In the genomic region with DNA sequence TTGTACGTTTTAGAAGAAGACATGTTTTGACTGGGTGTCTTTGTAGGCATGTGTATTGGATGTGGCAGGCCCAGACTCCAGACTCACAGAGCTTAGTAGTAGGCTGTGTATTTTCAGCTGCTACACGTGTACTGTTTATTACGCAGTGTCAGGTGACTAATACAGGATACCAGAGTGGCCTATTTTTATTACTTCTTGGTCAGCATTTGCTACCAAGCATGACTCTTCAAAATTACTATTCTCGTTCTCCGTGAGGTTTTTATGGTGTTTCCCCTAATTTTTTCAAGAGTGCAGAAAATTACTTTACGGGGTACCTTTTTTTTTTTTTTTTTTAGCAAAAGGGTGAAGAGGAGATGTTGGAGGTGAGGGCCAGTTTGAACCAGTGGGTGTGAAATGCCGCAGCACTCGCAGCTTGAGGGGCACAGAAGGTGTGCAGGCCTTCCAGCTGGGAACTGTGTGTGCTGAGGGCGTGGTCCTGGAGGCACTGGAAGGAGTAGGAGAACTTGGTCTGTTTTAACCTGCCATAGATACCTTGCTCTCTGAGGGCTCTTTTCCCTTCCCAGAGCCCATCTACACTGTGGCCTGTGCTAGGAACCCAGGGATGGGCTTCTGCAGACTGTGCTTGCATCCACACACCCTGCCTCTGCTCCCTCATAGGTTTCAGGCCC, we compare ENCODE assay signal across 1 mouse cellular context.
TF ChIP-seq lines count a peak whose summit lies in the region.

No protein-coding gene starts in this region.

TF ChIP-seq in CH12.LX, 34 proteins besides CTCF, POLR2A, EP300 and RAD21 (continued from another document):
- TF ChIP-seq MYC (IDR thresholded peaks at IDR 0.05; ENCODE audit: low read depth, low read length) (peak; percentile 62; the same call in 1 of the 2 replicates), USF1 (IDR thresholded peaks at IDR 0.05; ENCODE audit: low read depth, low read length) (peak; percentile 29; the same call in 1 of the 2 replicates), IRF4 (IDR thresholded peaks at IDR 0.05; ENCODE audit: low read depth, low read length) (peak; percentile 55; the same call in 1 of the 2 replicates), PAX5 (IDR thresholded peaks at IDR 0.05; ENCODE audit: low read length) (no peak), MXI1 (IDR thresholded peaks at IDR 0.05; ENCODE audit: low read depth, low read length) (peak; percentile 78; the same call in 1 of the 2 replicates)
